Mouse (Mus musculus): Measurements from ENCODE around the gene Ikzf2. TPM values are rescaled to one million over a fixed set of nuclear protein-coding genes. Genes with fewer than 3 reads are reported as not detected.

Gene Ikzf2
- polyA plus RNA-seq, 1 experiment: 13.6 TPM

DNA sequence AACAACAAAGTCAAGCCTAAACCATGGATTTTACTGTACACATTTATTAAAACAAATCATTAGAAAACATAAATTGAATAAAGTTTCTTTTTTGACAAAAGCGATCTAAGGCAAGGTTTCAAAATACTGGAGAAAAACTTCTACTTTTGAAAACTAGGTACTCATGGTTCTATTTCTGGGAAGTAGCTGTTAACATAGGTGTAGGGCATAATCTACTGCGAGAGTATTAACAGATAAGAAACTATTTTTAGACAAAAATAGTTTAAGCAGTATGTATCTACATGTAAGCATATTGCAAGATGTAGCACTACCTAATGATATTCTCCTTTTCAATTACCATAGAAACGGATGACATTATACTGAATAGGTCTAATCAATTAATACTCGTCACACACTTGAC lies 137.1 kb downstream of the Ikzf2 start:
- Histone ChIP-seq H3K36me3 (ENCODE audit: control insufficient read depth, insufficient read depth, low read length) (no peaks in the 10 kb centered on the region; the same call in 1 of the 2 replicates), H3K4me3 (ENCODE audit: control insufficient read depth, insufficient read depth, low read length) (no peak overlapping the region), H3K27me3 (ENCODE audit: control insufficient read depth, insufficient read depth, low read length) (no peaks in the 10 kb centered on the region), H3K4me1 (replicated peaks; ENCODE audit: control insufficient read depth, insufficient read depth, low read length) (no peaks in the 10 kb centered on the region), H3K27ac (ENCODE audit: control insufficient read depth, insufficient read depth, low read length) (no peak overlapping the region)
- 97% methylated on average over 4 of the region's 4 CpGs for WGBS
- TF ChIP-seq POLR2A (IDR thresholded peaks at IDR 0.05; ENCODE audit: control insufficient read depth, extremely low read depth, insufficient read depth, low read length, poor library complexity): no peak
- no peak for TF ChIP-seq CTCF (IDR thresholded peaks at IDR 0.05; ENCODE audit: borderline replicate concordance, control insufficient read depth, extremely low read depth, insufficient read depth, low read length, poor library complexity)
- no peak for DNase-seq

GRCm38 (mm10) chr1:69545885-69546253 lies 141.2 kb downstream of the Ikzf2 start:
- WGBS: 94% methylated on average over 1 of the region's 1 CpGs
- TF ChIP-seq CTCF (IDR thresholded peaks at IDR 0.05; ENCODE audit: borderline replicate concordance, control insufficient read depth, extremely low read depth, insufficient read depth, low read length, poor library complexity): no peak
- TF ChIP-seq POLR2A (IDR thresholded peaks at IDR 0.05; ENCODE audit: control insufficient read depth, extremely low read depth, insufficient read depth, low read length, poor library complexity): no peak
- Histone ChIP-seq H3K27me3 (ENCODE audit: control insufficient read depth, insufficient read depth, low read length) (no peaks in the 10 kb centered on the region), H3K4me1 (replicated peaks; ENCODE audit: control insufficient read depth, insufficient read depth, low read length) (no peaks in the 10 kb centered on the region), H3K36me3 (ENCODE audit: control insufficient read depth, insufficient read depth, low read length) (peaks cover under 1% of the 10 kb centered on the region; the same call in 1 of the 2 replicates), H3K4me3 (ENCODE audit: control insufficient read depth, insufficient read depth, low read length) (no peak overlapping the region), H3K27ac (ENCODE audit: control insufficient read depth, insufficient read depth, low read length) (no peak overlapping the region)
- DNase-seq: no peak

DNA sequence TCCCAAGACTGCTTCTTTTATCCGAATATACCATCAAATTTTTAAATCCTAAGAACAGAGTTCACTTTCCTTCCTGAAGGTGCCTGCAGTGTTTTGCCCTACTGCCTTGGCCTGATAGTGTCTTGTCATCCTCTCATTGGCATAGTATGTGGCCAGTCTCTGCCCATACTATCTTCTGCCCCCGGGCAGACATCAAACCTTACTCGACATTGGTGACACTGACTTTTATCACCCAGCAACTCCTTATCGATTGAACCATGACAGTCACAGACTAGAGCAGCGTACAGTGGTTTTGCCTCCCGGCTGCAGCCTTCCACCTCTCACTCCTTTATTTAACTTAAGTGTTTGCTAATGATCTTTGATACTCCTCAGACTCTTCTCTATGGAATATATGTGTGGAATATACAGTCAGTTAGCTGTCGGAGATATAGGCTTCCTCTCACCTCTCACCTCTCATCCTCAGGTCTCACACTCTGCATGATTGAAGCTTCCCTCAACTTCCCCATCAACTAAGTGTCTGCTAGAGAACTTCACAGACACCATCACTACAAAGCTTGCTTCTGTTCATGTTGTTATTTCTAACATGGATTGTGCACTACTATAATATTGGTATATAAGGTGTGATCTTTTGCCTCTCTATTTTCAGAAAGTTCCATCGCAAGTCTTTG lies 141.7 kb downstream of the Ikzf2 start:
- TF ChIP-seq POLR2A (IDR thresholded peaks at IDR 0.05; ENCODE audit: control insufficient read depth, extremely low read depth, insufficient read depth, low read length, poor library complexity) (no peak), CTCF (IDR thresholded peaks at IDR 0.05; ENCODE audit: borderline replicate concordance, control insufficient read depth, extremely low read depth, insufficient read depth, low read length, poor library complexity) (no peak)
- Histone ChIP-seq H3K36me3 (ENCODE audit: control insufficient read depth, insufficient read depth, low read length) (peaks cover 4% of the 10 kb centered on the region; the same call in 1 of the 2 replicates), H3K27me3 (ENCODE audit: control insufficient read depth, insufficient read depth, low read length) (no peaks in the 10 kb centered on the region), H3K4me1 (replicated peaks; ENCODE audit: control insufficient read depth, insufficient read depth, low read length) (no peaks in the 10 kb centered on the region), H3K4me3 (ENCODE audit: control insufficient read depth, insufficient read depth, low read length) (no peak overlapping the region), H3K27ac (ENCODE audit: control insufficient read depth, insufficient read depth, low read length) (no peak overlapping the region)
- WGBS: 98% methylated on average over 8 of the region's 8 CpGs
- no peak for DNase-seq

DNA sequence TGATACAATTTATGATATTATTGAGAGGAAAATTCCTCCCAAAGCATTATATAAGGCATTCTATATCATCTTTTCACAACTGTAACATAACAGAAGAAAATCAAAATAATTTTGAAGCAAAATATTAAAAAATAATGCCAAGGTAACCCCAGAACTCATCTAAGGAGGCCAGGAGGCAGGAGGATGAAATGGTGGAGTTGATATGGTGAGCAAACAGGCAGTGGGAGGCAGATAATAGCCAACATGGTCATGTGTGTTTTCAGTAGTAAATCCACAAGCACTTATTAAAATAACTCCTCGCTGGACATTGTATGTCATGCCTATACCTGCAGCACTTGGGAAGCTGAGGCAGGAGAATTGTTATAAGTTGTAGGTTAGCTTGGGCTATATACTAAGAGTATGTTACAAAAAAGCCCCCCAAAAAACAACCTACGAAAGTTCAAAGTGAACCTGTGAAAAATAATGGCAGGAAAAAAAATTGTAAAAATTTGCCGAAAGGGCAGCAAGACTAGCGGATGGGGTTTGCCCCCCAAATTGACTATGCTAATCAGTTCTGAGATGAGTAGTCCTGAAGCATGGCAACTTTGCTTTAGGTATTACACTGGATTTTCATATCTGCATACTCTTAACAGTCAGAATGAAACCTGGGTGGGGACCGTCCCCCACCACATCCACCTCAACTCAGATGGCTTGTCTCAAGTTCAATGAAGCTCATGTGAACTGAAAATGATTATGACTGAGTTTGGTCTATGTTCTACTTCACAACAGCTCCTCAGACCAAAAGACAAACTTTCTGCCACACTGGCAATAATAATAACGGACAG lies 143.1 kb downstream of the Ikzf2 start:
- TF ChIP-seq POLR2A (IDR thresholded peaks at IDR 0.05; ENCODE audit: control insufficient read depth, extremely low read depth, insufficient read depth, low read length, poor library complexity) (no peak), CTCF (IDR thresholded peaks at IDR 0.05; ENCODE audit: borderline replicate concordance, control insufficient read depth, extremely low read depth, insufficient read depth, low read length, poor library complexity) (no peak)
- no peaks in the 10 kb centered on the region for H3K27me3 ChIP-seq (ENCODE audit: control insufficient read depth, insufficient read depth, low read length)
- H3K36me3 ChIP-seq (ENCODE audit: control insufficient read depth, insufficient read depth, low read length): peaks cover 5% of the 10 kb centered on the region
- no peak overlapping the region for H3K27ac ChIP-seq (ENCODE audit: control insufficient read depth, insufficient read depth, low read length)
- H3K4me1 ChIP-seq (replicated peaks; ENCODE audit: control insufficient read depth, insufficient read depth, low read length): no peaks in the 10 kb centered on the region
- DNase-seq: no peak
- 96% methylated on average over 6 of the region's 6 CpGs for WGBS
- H3K4me3 ChIP-seq (ENCODE audit: control insufficient read depth, insufficient read depth, low read length): no peak overlapping the region

GRCm38 (mm10) chr1:69542546-69542945 lies 144.5 kb downstream of the Ikzf2 start:
- no peak for DNase-seq
- Histone ChIP-seq H3K27me3 (ENCODE audit: control insufficient read depth, insufficient read depth, low read length) (no peaks in the 10 kb centered on the region), H3K4me3 (ENCODE audit: control insufficient read depth, insufficient read depth, low read length) (no peak overlapping the region), H3K27ac (ENCODE audit: control insufficient read depth, insufficient read depth, low read length) (no peak overlapping the region), H3K4me1 (replicated peaks; ENCODE audit: control insufficient read depth, insufficient read depth, low read length) (no peaks in the 10 kb centered on the region), H3K36me3 (ENCODE audit: control insufficient read depth, insufficient read depth, low read length) (peaks cover 14% of the 10 kb centered on the region)
- TF ChIP-seq CTCF (IDR thresholded peaks at IDR 0.05; ENCODE audit: borderline replicate concordance, control insufficient read depth, extremely low read depth, insufficient read depth, low read length, poor library complexity) (no peak), POLR2A (IDR thresholded peaks at IDR 0.05; ENCODE audit: control insufficient read depth, extremely low read depth, insufficient read depth, low read length, poor library complexity) (no peak)
- 91% methylated on average over 3 of the region's 3 CpGs for WGBS

GRCm38 (mm10) chr1:69538663-69539062 lies 148.4 kb downstream of the Ikzf2 start:
- no peak overlapping the region for H3K27ac ChIP-seq (ENCODE audit: control insufficient read depth, insufficient read depth, low read length)
- WGBS: 94% methylated on average over 7 of the region's 7 CpGs
- TF ChIP-seq CTCF (IDR thresholded peaks at IDR 0.05; ENCODE audit: borderline replicate concordance, control insufficient read depth, extremely low read depth, insufficient read depth, low read length, poor library complexity) (no peak), POLR2A (IDR thresholded peaks at IDR 0.05; ENCODE audit: control insufficient read depth, extremely low read depth, insufficient read depth, low read length, poor library complexity) (no peak)
- no peak overlapping the region for H3K4me3 ChIP-seq (ENCODE audit: control insufficient read depth, insufficient read depth, low read length)
- no peaks in the 10 kb centered on the region for H3K27me3 ChIP-seq (ENCODE audit: control insufficient read depth, insufficient read depth, low read length)
- H3K36me3 ChIP-seq (ENCODE audit: control insufficient read depth, insufficient read depth, low read length): peaks cover 19% of the 10 kb centered on the region
- DNase-seq: no peak
- no peaks in the 10 kb centered on the region for H3K4me1 ChIP-seq (replicated peaks; ENCODE audit: control insufficient read depth, insufficient read depth, low read length)
